Mouse (Mus musculus) c-Kit-positive CD71-positive TER-119-negative erythroid progenitor cells, embryonic 14.5 days (primary cell): ENCODE measurements at regions not wholly inside any gene's neighbourhood (a gene's known extent, or its start where the extent isn't known, plus 50 kb on each side); places are given as distances from the start of the nearest gene placed in this dataset.

Source experiments
- DNase-seq: peaks from one replicate; pipeline ENCODE4 v3.0.0-alpha.2; 2013; ENCODE audit warnings: low read depth

- no peak for DNase-seq
Measured at GRCm38 (mm10) chr13:16669281-16669680, 657.6 kb downstream of the Inhba start.

- no peak for DNase-seq
Measured at GRCm38 (mm10) chr13:16670047-16670733, 658.5 kb downstream of the Inhba start.

- DNase-seq: no peak
Measured at GRCm38 (mm10) chr13:16670736-16671135, 659.1 kb downstream of the Inhba start.

GRCm38 (mm10) chr13:16676873-16677272 lies 665.2 kb downstream of the Inhba start:
- no peak for DNase-seq

GRCm38 (mm10) chr13:16678246-16679024 lies 666.8 kb downstream of the Inhba start:
- no peak for DNase-seq

- no peak for DNase-seq
Measured at GRCm38 (mm10) chr13:16694201-16694600, 682.5 kb downstream of the Inhba start.

- DNase-seq: no peak
Measured at GRCm38 (mm10) chr13:16700934-16701333, 689.3 kb downstream of the Inhba start.

- no peak for DNase-seq
Measured at GRCm38 (mm10) chr13:16702138-16702537, 690.5 kb downstream of the Inhba start.

- no peak for DNase-seq
Measured at GRCm38 (mm10) chr13:16705217-16706104, 693.8 kb downstream of the Inhba start.

GRCm38 (mm10) chr13:16706105-16706442 lies 694.4 kb downstream of the Inhba start:
- no peak for DNase-seq

GRCm38 (mm10) chr13:16715296-16715960 lies 703.8 kb downstream of the Inhba start:
- no peak for DNase-seq

- no peak for DNase-seq
Measured at GRCm38 (mm10) chr13:16716340-16716739, 704.7 kb downstream of the Inhba start.

- DNase-seq: no peak
Measured at GRCm38 (mm10) chr13:16716796-16717749, 705.4 kb downstream of the Inhba start.

- no peak for DNase-seq
Measured at GRCm38 (mm10) chr13:16720090-16720489, 708.4 kb downstream of the Inhba start.

GRCm38 (mm10) chr13:16725350-16725749 lies 713.7 kb downstream of the Inhba start:
- no peak for DNase-seq

- no peak for DNase-seq
Measured at GRCm38 (mm10) chr13:16738313-16738712, 726.7 kb downstream of the Inhba start.

- no peak for DNase-seq
Measured at GRCm38 (mm10) chr13:16739563-16739962, 727.9 kb downstream of the Inhba start.

GRCm38 (mm10) chr13:16744237-16744636 lies 732.6 kb downstream of the Inhba start:
- DNase-seq: no peak

GRCm38 (mm10) chr13:16745644-16746043 lies 734.0 kb downstream of the Inhba start:
- DNase-seq: no peak

GRCm38 (mm10) chr13:16746451-16746850 lies 734.8 kb downstream of the Inhba start:
- no peak for DNase-seq

- DNase-seq: no peak
Measured at GRCm38 (mm10) chr13:16756264-16756663, 744.6 kb downstream of the Inhba start.
